Mouse (Mus musculus) thymus, adult 2 months (tissue): ENCODE measurements around the gene Tjp1. TPM values are rescaled to one million over a fixed set of nuclear protein-coding genes. Genes with fewer than 3 reads are reported as not detected.

Experiments used
- DNase-seq: peaks from one replicate; pipeline ENCODE4 v3.0.0; 2021
- H3K27ac ChIP-seq: fragments of 200-500 bp; 2 replicates; pipeline ENCODE4 v1.5.1; 2012; ENCODE audit warnings: low read length, control low read depth; ENCODE audit not compliant: control insufficient read depth, insufficient read depth
- H3K27me3 ChIP-seq: fragments of 200-500 bp; 2 replicates; pipeline ENCODE4 v1.6.1; 2012; ENCODE audit warnings: mild to moderate bottlenecking, low read length, moderate library complexity, mixed read lengths; ENCODE audit not compliant: control insufficient read depth, insufficient read depth
- H3K36me3 ChIP-seq: fragments of 200-500 bp; 2 replicates; pipeline ENCODE4 v1.6.1; 2012; ENCODE audit warnings: mild to moderate bottlenecking, low read length, moderate library complexity; ENCODE audit not compliant: control insufficient read depth, insufficient read depth
- H3K4me1 ChIP-seq: fragments of 200-500 bp; replicated peaks from 2 replicates; pipeline ENCODE4 v1.6.1; 2012; ENCODE audit warnings: low read length; ENCODE audit not compliant: control insufficient read depth, insufficient read depth
- H3K4me3 ChIP-seq: fragments of 200-500 bp; 2 replicates; pipeline ENCODE4 v1.5.1; 2012; ENCODE audit warnings: mild to moderate bottlenecking, low read length, control low read depth, moderate library complexity; ENCODE audit not compliant: control insufficient read depth, insufficient read depth
- CTCF ChIP-seq: fragments of 200-500 bp; IDR thresholded peaks from 2 replicates; pipeline ENCODE4 v1.5.1; 2012; ENCODE audit warnings: mild to moderate bottlenecking, control low read depth, low read length, moderate library complexity, borderline replicate concordance; ENCODE audit not compliant: control insufficient read depth, poor library complexity, insufficient read depth; ENCODE audit errors: extremely low read depth
- POLR2A ChIP-seq: fragments of 200-500 bp; IDR thresholded peaks from 2 replicates; pipeline ENCODE4 v1.6.1; 2012; ENCODE audit warnings: mild to moderate bottlenecking, low read length, control low read depth, moderate library complexity; ENCODE audit not compliant: control insufficient read depth, poor library complexity, insufficient read depth; ENCODE audit errors: extremely low read depth
- WGBS: fragments of 180-500 bp; shearing (Covaris S2); methylation state at CpG from one replicate; pipeline ENCODE4 v1.1.7; 2018; 5-methylcytosine and 5-hydroxymethylcytosine counted together
- polyA plus RNA-seq: library from polyadenylated mRNA; depleted of rRNA; stranded (reverse); fragments of >200 nt; gene quantifications from 2 replicates; pipeline ENCODE4 v1.2.3, GENCODE M21; 2012

The Tjp1 gene
- polyA plus RNA-seq, 1 experiment, result 3.6 TPM

GRCm38 (mm10) chr7:65464518-65465037 is 63.0 kb downstream of the Tjp1 start:
- H3K27me3 ChIP-seq, result no peaks in the 10 kb centered on the region
- no peaks in the 10 kb centered on the region for H3K4me1 ChIP-seq
- H3K36me3 ChIP-seq, result no peaks in the 10 kb centered on the region
- WGBS, result 91% methylated on average over 3 of the region's 3 CpGs
- no peak for DNase-seq
- H3K27ac ChIP-seq, result no peak overlapping the region
- no peak overlapping the region for H3K4me3 ChIP-seq
- no peak for TF ChIP-seq POLR2A
- TF ChIP-seq CTCF, result no peak

- 82% methylated on average over 4 of the region's 4 CpGs for WGBS
Observed at GRCm38 (mm10) chr7:65463438-65463837, 64.1 kb downstream of the Tjp1 start.

GRCm38 (mm10) chr7:65461412-65461811 is 66.2 kb downstream of the Tjp1 start:
- Histone ChIP-seq H3K36me3 (no peaks in the 10 kb centered on the region), H3K27me3 (no peaks in the 10 kb centered on the region), H3K4me3 (no peak overlapping the region), H3K4me1 (no peaks in the 10 kb centered on the region), H3K27ac (no peak overlapping the region)
- TF ChIP-seq CTCF, result no peak
- no peak for TF ChIP-seq POLR2A
- DNase-seq, result no peak
- WGBS, result 91% methylated on average over 1 of the region's 1 CpGs

More at GRCm38 (mm10) chr7:65463438-65463837, 64.1 kb downstream of the Tjp1 start:
- H3K36me3 ChIP-seq, result no peaks in the 10 kb centered on the region
- no peak overlapping the region for H3K4me3 ChIP-seq
- H3K27ac ChIP-seq, result no peak overlapping the region
- TF ChIP-seq CTCF (no peak), POLR2A (no peak)
- DNase-seq, result no peak
- no peaks in the 10 kb centered on the region for H3K27me3 ChIP-seq
- no peaks in the 10 kb centered on the region for H3K4me1 ChIP-seq

- H3K27me3 ChIP-seq, result no peaks in the 10 kb centered on the region
- WGBS, result 90% methylated on average over 3 of the region's 3 CpGs
- no peak overlapping the region for H3K4me3 ChIP-seq
- H3K36me3 ChIP-seq, result no peaks in the 10 kb centered on the region
- no peak for DNase-seq
- H3K27ac ChIP-seq, result no peak overlapping the region
- H3K4me1 ChIP-seq, result no peaks in the 10 kb centered on the region
- TF ChIP-seq POLR2A (no peak), CTCF (no peak)
Observed at GRCm38 (mm10) chr7:65460196-65460595, 67.4 kb downstream of the Tjp1 start.

GRCm38 (mm10) chr7:65456031-65456430 is 71.5 kb downstream of the Tjp1 start:
- no peak for DNase-seq
- TF ChIP-seq CTCF, result no peak
- no peak for TF ChIP-seq POLR2A
- WGBS, result 61% methylated on average over 2 of the region's 2 CpGs

GRCm38 (mm10) chr7:65455208-65455607 is 72.4 kb downstream of the Tjp1 start:
- 95% methylated on average over 3 of the region's 3 CpGs for WGBS
- no peaks in the 10 kb centered on the region for H3K27me3 ChIP-seq
- no peaks in the 10 kb centered on the region for H3K36me3 ChIP-seq
- no peaks in the 10 kb centered on the region for H3K4me1 ChIP-seq
- no peak overlapping the region for H3K4me3 ChIP-seq
- no peak for DNase-seq
- no peak overlapping the region for H3K27ac ChIP-seq
- TF ChIP-seq POLR2A (no peak), CTCF (no peak)

More at GRCm38 (mm10) chr7:65456031-65456430, 71.5 kb downstream of the Tjp1 start:
- H3K4me1 ChIP-seq, result no peaks in the 10 kb centered on the region
- H3K4me3 ChIP-seq, result no peak overlapping the region
- no peaks in the 10 kb centered on the region for H3K27me3 ChIP-seq
- H3K27ac ChIP-seq, result no peak overlapping the region
- no peaks in the 10 kb centered on the region for H3K36me3 ChIP-seq

GRCm38 (mm10) chr7:65454269-65454668 is 73.3 kb downstream of the Tjp1 start:
- Histone ChIP-seq H3K36me3 (no peaks in the 10 kb centered on the region), H3K27ac (no peak overlapping the region), H3K27me3 (no peaks in the 10 kb centered on the region), H3K4me3 (no peak overlapping the region), H3K4me1 (no peaks in the 10 kb centered on the region)
- no peak for DNase-seq
- TF ChIP-seq CTCF (no peak), POLR2A (no peak)
- WGBS, result 65% methylated on average over 3 of the region's 3 CpGs
